ENCODE assay signal across 8 mouse cellular contexts in the genomic region with DNA sequence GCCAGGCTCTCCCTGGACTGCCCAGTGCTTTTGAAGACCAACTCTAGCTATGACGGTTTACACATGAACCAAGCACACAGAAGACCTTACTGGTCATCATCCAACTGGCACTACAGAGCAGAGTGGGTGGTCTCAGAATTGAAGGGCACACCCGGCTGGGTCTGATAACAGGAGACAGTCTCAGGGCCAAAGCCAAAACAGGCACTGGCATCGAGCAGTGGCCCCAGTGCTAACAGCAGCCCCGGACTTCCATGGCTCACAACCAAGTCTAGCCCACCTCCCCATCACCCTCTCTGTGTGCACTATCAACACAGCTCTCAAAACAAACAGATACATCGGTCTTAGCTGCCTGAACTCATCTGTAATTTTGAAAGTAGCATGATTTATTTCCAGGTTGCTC. TPM values are rescaled to one million over a fixed set of nuclear protein-coding genes. Genes with fewer than 3 reads are reported as not detected.
DNase-seq lines count a peak whose midpoint lies in the region; ATAC-seq and TF ChIP-seq lines count a peak whose summit lies in the region.

No protein-coding gene starts in this region.

- no peak for TF ChIP-seq RAD21 in MEL (IDR thresholded peaks at IDR 0.05; ENCODE audit: low read depth, low read length)

- TF ChIP-seq POLR2A in MEL (IDR thresholded peaks at IDR 0.05; ENCODE audit: control insufficient read depth in 1 of 2, insufficient read depth in 1 of 2, low read depth in 1 of 2, low read length in 2 of 2, poor library complexity in 1 of 2) = no peak

- no peaks in the 10 kb centered on the region for H3K9me3 ChIP-seq in heart, embryonic 14.5 days (ENCODE audit: control insufficient read depth, low read length)
- no peaks in the 10 kb centered on the region for H3K9me3 ChIP-seq in MEL (replicated peaks; ENCODE audit: insufficient read depth, low read length)
- no peaks in the 10 kb centered on the region for H3K9me3 ChIP-seq in hindbrain, embryonic 12.5 days (replicated peaks)
- no peaks in the 10 kb centered on the region for H3K9me3 ChIP-seq in midbrain, embryonic 11.5 days (ENCODE audit: control insufficient read depth, low read length)

- 21% methylated on average over 5 of the region's 5 CpGs for WGBS in heart, embryonic 14.5 days
- WGBS in hindbrain, embryonic 12.5 days = 49% methylated on average over 5 of the region's 5 CpGs
- 54% methylated on average over 5 of the region's 5 CpGs for WGBS in midbrain, embryonic 11.5 days

- TF ChIP-seq CTCF in MEL (IDR thresholded peaks at IDR 0.05 in 2 of 3, conservative IDR thresholded peaks at IDR 0.05 in 1 of 3; ENCODE audit: control insufficient read depth in 1 of 3, insufficient read depth in 1 of 3, low read depth in 2 of 3, low read length in 3 of 3, poor library complexity in 1 of 3, severe bottlenecking in 1 of 3) = no peak

- peaks cover 66% of the 10 kb centered on the region for H3K79me2 ChIP-seq in MEL (ENCODE audit: control insufficient read depth, insufficient read depth, low read length, poor library complexity)

- no peak for TF ChIP-seq EP300 in MEL (IDR thresholded peaks at IDR 0.05; ENCODE audit: low read depth in 1 of 2, low read length in 2 of 2)

- H3K27me3 ChIP-seq in heart, embryonic 14.5 days (ENCODE audit: control insufficient read depth, insufficient read depth, low read length) = no peaks in the 10 kb centered on the region; the same call in 1 of the 2 replicates
- H3K27me3 ChIP-seq in MEL (ENCODE audit: control insufficient read depth in 1 of 2, insufficient read depth in 2 of 2, low read length in 2 of 2) = no peaks in the 10 kb centered on the region
- peaks cover 15% of the 10 kb centered on the region for H3K27me3 ChIP-seq in hindbrain, embryonic 12.5 days
- peaks cover 3% of the 10 kb centered on the region; the same call in 1 of the 2 replicates for H3K27me3 ChIP-seq in midbrain, embryonic 11.5 days (ENCODE audit: control insufficient read depth, insufficient read depth, low read length)

- peak overlapping the region; percentile 100 for H3K4me2 ChIP-seq in heart, embryonic 14.5 days (ENCODE audit: low read length)
- H3K4me2 ChIP-seq in hindbrain, embryonic 12.5 days (replicated peaks) = peak overlapping the region; percentile 98
- peak overlapping the region; percentile 99 for H3K4me2 ChIP-seq in midbrain, embryonic 11.5 days

- peaks cover 24 to 40% of the 10 kb centered on the region in 2 experiments for H3K4me1 ChIP-seq in heart, embryonic 14.5 days (ENCODE audit: control insufficient read depth in 2 of 2, insufficient read depth in 2 of 2, low read length in 2 of 2)
- peaks cover 6 to 41% of the 10 kb centered on the region in 2 experiments for H3K4me1 ChIP-seq in MEL (ENCODE audit: control insufficient read depth in 1 of 2, insufficient read depth in 2 of 2, low read length in 2 of 2)
- peaks cover 30% of the 10 kb centered on the region for H3K4me1 ChIP-seq in hindbrain, embryonic 12.5 days
- H3K4me1 ChIP-seq in midbrain, embryonic 11.5 days (ENCODE audit: control insufficient read depth, insufficient read depth, low read length) = peaks cover 20% of the 10 kb centered on the region

- H3K4me3 ChIP-seq in heart, embryonic 14.5 days (ENCODE audit: control insufficient read depth in 1 of 2, insufficient read depth in 1 of 2, low read depth in 1 of 2, low read length in 2 of 2) = peak overlapping the region; percentile 69 to 83
- peak overlapping the region; percentile 93 to 96 for H3K4me3 ChIP-seq in MEL (ENCODE audit: control insufficient read depth in 1 of 2, insufficient read depth in 1 of 2, low read depth in 2 of 2, low read length in 2 of 2)
- H3K4me3 ChIP-seq in hindbrain, embryonic 12.5 days = peak overlapping the region; percentile 69
- H3K4me3 ChIP-seq in midbrain, embryonic 11.5 days (ENCODE audit: low read depth, low read length) = peak overlapping the region; percentile 75

- H3K27ac ChIP-seq in heart, embryonic 14.5 days (replicated peaks in 1 of 2; ENCODE audit: control insufficient read depth in 1 of 2, insufficient read depth in 1 of 2, low read depth in 2 of 2, low read length in 2 of 2) = no peak overlapping the region
- peak overlapping the region; percentile 75 for H3K27ac ChIP-seq in MEL (ENCODE audit: control insufficient read depth, low read depth, low read length)
- no peak overlapping the region for H3K27ac ChIP-seq in hindbrain, embryonic 12.5 days
- H3K27ac ChIP-seq in midbrain, embryonic 11.5 days (ENCODE audit: low read depth, low read length) = no peak overlapping the region

- no peak for DNase-seq in heart, postnatal 25 days (ENCODE audit: low spot score)
- DNase-seq in MEL (ENCODE audit: low read depth, low spot score) = no peak
- DNase-seq in midbrain, embryonic 11.5 days (ENCODE audit: low spot score, missing footprints) = no peak
- no peak for DNase-seq in ovary, adult 18-20 months (ENCODE audit: low spot score)
- DNase-seq in embryo, embryonic 11 days = no peak
- DNase-seq in layer of hippocampus, postnatal 36 days = no peak

- ATAC-seq in heart, embryonic 14.5 days (ENCODE audit: insufficient number of reproducible peaks, insufficient read depth, low FRiP score, low read depth) = no peak
- no peak for ATAC-seq in hindbrain, embryonic 12.5 days (ENCODE audit: low FRiP score)
- no peak for ATAC-seq in midbrain, embryonic 11.5 days (ENCODE audit: low FRiP score)

- H3K9ac ChIP-seq in heart, embryonic 14.5 days (ENCODE audit: low read length) = peak overlapping the region; percentile 83
- peak overlapping the region; percentile 93 for H3K9ac ChIP-seq in MEL (ENCODE audit: control insufficient read depth, low read depth, low read length, poor library complexity, severe bottlenecking)
- peak overlapping the region; percentile 70; the same call in 1 of the 2 replicates for H3K9ac ChIP-seq in hindbrain, embryonic 12.5 days
- peak overlapping the region; percentile 44 for H3K9ac ChIP-seq in midbrain, embryonic 11.5 days (ENCODE audit: low read length)

- intact Hi-C loops in heart, postnatal 25 days (cut with DNase I) = no loop called here

- no peaks in the 10 kb centered on the region for H3K36me3 ChIP-seq in heart, embryonic 14.5 days (ENCODE audit: control insufficient read depth, insufficient read depth, low read length)
- peaks cover 6 to 34% of the 10 kb centered on the region in 2 experiments for H3K36me3 ChIP-seq in MEL (ENCODE audit: control insufficient read depth in 1 of 2, insufficient read depth in 2 of 2, low read length in 2 of 2)
- H3K36me3 ChIP-seq in hindbrain, embryonic 12.5 days = no peaks in the 10 kb centered on the region
- H3K36me3 ChIP-seq in midbrain, embryonic 11.5 days (ENCODE audit: control insufficient read depth, insufficient read depth, low read length) = no peaks in the 10 kb centered on the region

TF ChIP-seq in MEL, 35 proteins besides CTCF, POLR2A, EP300 and RAD21 (continues in another document):
- no peak for TF ChIP-seq MEF2A (IDR thresholded peaks at IDR 0.05; ENCODE audit: extremely low read depth, insufficient replicate concordance, low read depth, low read length, poor library complexity, severe bottlenecking)
- TF ChIP-seq KAT2A (conservative IDR thresholded peaks at IDR 0.05; ENCODE audit: low read depth, low read length) = no peak
- no peak for TF ChIP-seq HCFC1 (IDR thresholded peaks at IDR 0.05; ENCODE audit: low read depth, low read length)
- no peak for TF ChIP-seq MYC (IDR thresholded peaks at IDR 0.05; ENCODE audit: low read depth, low read length)
- TF ChIP-seq TCF12 (IDR thresholded peaks at IDR 0.05; ENCODE audit: low read depth, low read length) = no peak
- no peak for TF ChIP-seq POLR2AphosphoS5 (IDR thresholded peaks at IDR 0.05; ENCODE audit: borderline replicate concordance, low read depth, low read length)
- no peak for TF ChIP-seq RCOR1 (IDR thresholded peaks at IDR 0.05; ENCODE audit: low read depth, low read length)
- TF ChIP-seq SIN3A (IDR thresholded peaks at IDR 0.05; ENCODE audit: low read length) = no peak
- no peak for TF ChIP-seq NELFE (IDR thresholded peaks at IDR 0.05; ENCODE audit: low read depth, low read length)
- TF ChIP-seq USF1 (IDR thresholded peaks at IDR 0.05; ENCODE audit: low read depth, low read length) = no peak
- TF ChIP-seq USF2 (IDR thresholded peaks at IDR 0.05; ENCODE audit: borderline replicate concordance in 1 of 2, insufficient read depth in 1 of 2, low read depth in 1 of 2, low read length in 2 of 2) = no peak
- no peak for TF ChIP-seq ZMIZ1 (IDR thresholded peaks at IDR 0.05; ENCODE audit: low read depth, low read length)

RNA-seq across cellular contexts. Expression of a gene that starts 1.6 kb away (rescaled TPM):
- polyA plus RNA-seq in heart, embryonic 14.5 days (2014; fragmentation: Nextera tagmentation; extraction: Ambion mirVana) = 18.7 and 18.8 TPM in 2 replicates
- total RNA-seq in heart, postnatal 25 days (2021) = 1 to 10 TPM; 3.2 to 4.9 TPM
- 108 and 164 TPM in 2 replicates for total RNA-seq in MEL (2012; rRNA removed)
- 100 to 1,000 TPM in 1 of 2 experiments, 10 to 100 TPM in 1; 55.0 to 263 TPM for polyA plus RNA-seq in MEL (2012; ENCODE audit: insufficient read depth in 1 of 2, insufficient read length in 2 of 2, low read depth in 1 of 2, low replicate concordance in 2 of 2, missing spikeins in 1 of 2)
- 29.4 and 33.2 TPM in 2 replicates for polyA plus RNA-seq in hindbrain, embryonic 12.5 days (2016; fragmentation: Nextera tagmentation; extraction: Ambion mirVana)
- polyA plus RNA-seq in midbrain, embryonic 11.5 days (2014; fragmentation: Nextera tagmentation; extraction: Ambion mirVana) = 34.9 and 36.5 TPM in 2 replicates
- 10 to 100 TPM; 60.2 to 70.4 TPM for total RNA-seq in layer of hippocampus, postnatal 36 days (2021)

RNA-seq across cellular contexts. Expression of a gene that starts 38.8 kb away (rescaled TPM):
- polyA plus RNA-seq in heart, embryonic 14.5 days (2014; fragmentation: Nextera tagmentation; extraction: Ambion mirVana) = not detected in 2 replicates
- total RNA-seq in heart, postnatal 25 days (2021) = not detected
- not detected in 2 replicates for total RNA-seq in MEL (2012; rRNA removed)
- under 1 TPM in 1 of 2 experiments, not detected in 1; 0.08 TPM for polyA plus RNA-seq in MEL (2012; ENCODE audit: insufficient read depth in 1 of 2, insufficient read length in 2 of 2, low read depth in 1 of 2, low replicate concordance in 2 of 2, missing spikeins in 1 of 2)
- 0.18 TPM in 1 of 2 replicates, not detected in the other for polyA plus RNA-seq in hindbrain, embryonic 12.5 days (2016; fragmentation: Nextera tagmentation; extraction: Ambion mirVana)
- 0.14 TPM in 1 of 2 replicates, not detected in the other for polyA plus RNA-seq in midbrain, embryonic 11.5 days (2014; fragmentation: Nextera tagmentation; extraction: Ambion mirVana)
- not detected for total RNA-seq in layer of hippocampus, postnatal 36 days (2021)

RNA-seq across cellular contexts. Expression of a gene that starts 43.7 kb away (rescaled TPM):
- polyA plus RNA-seq in heart, embryonic 14.5 days (2014; fragmentation: Nextera tagmentation; extraction: Ambion mirVana) = 21.2 and 24.8 TPM in 2 replicates
- total RNA-seq in heart, postnatal 25 days (2021) = 10 to 100 TPM; 15.0 to 26.5 TPM
- 19.2 and 20.8 TPM in 2 replicates for total RNA-seq in MEL (2012; rRNA removed)
- 10 to 100 TPM in 1 of 2 experiments, not detected in 1; 28.4 TPM for polyA plus RNA-seq in MEL (2012; ENCODE audit: insufficient read depth in 1 of 2, insufficient read length in 2 of 2, low read depth in 1 of 2, low replicate concordance in 2 of 2, missing spikeins in 1 of 2)
- 48.3 and 57.3 TPM in 2 replicates for polyA plus RNA-seq in hindbrain, embryonic 12.5 days (2016; fragmentation: Nextera tagmentation; extraction: Ambion mirVana)
- 48.8 and 53.4 TPM in 2 replicates for polyA plus RNA-seq in midbrain, embryonic 11.5 days (2014; fragmentation: Nextera tagmentation; extraction: Ambion mirVana)
- 10 to 100 TPM; 55.5 to 73.5 TPM for total RNA-seq in layer of hippocampus, postnatal 36 days (2021)
